Mouse (Mus musculus) G1E (cell line): ENCODE measurements at regions not wholly inside any gene's neighbourhood (a gene's known extent, or its start where the extent isn't known, plus 50 kb on each side); places are given as distances from the start of the nearest gene placed in this dataset.

Source experiments
- ATAC-seq: 2 replicates; pipeline ENCODE4 v1.8.0; 2016; ENCODE audit warnings: mild to moderate bottlenecking; ENCODE audit not compliant: insufficient number of reproducible peaks, poor library complexity, low FRiP score, severe bottlenecking; ENCODE audit errors: extremely low read depth
- DNase-seq: peaks from one replicate; pipeline ENCODE4 v3.0.0; 2012; ENCODE audit warnings: low spot score
- H3K27me3 ChIP-seq: 2 replicates; pipeline ENCODE4 v1.6.1; 2012; ENCODE audit warnings: mild to moderate bottlenecking, low read length, inconsistent platforms; ENCODE audit not compliant: insufficient read depth
- H3K36me3 ChIP-seq: replicated peaks from 2 replicates; pipeline ENCODE3; 2012; ENCODE audit warnings: mild to moderate bottlenecking, inconsistent platforms
- H3K4me1 ChIP-seq: 2 replicates; pipeline ENCODE4 v1.6.1; 2012; ENCODE audit warnings: low read depth, low read length, inconsistent platforms, mixed read lengths; ENCODE audit not compliant: insufficient read depth
- H3K4me3 ChIP-seq: 2 replicates; pipeline ENCODE4 v1.5.1; 2012; ENCODE audit warnings: low read depth, mild to moderate bottlenecking, inconsistent platforms, low read length, moderate library complexity, mixed read lengths
- H3K9me3 ChIP-seq: replicated peaks from 2 replicates; pipeline ENCODE4 v1.6.1; 2012; ENCODE audit warnings: inconsistent platforms
- CTCF ChIP-seq: IDR thresholded peaks from 2 replicates; pipeline ENCODE4 v1.5.1; 2012; ENCODE audit warnings: low read depth, low read length, inconsistent platforms, mixed read lengths
- GATA1 ChIP-seq: IDR thresholded peaks from 2 replicates; pipeline ENCODE4 v1.6.1; 2012; ENCODE audit warnings: borderline replicate concordance, low read length, inconsistent platforms, mixed read lengths
- GATA2 ChIP-seq: IDR thresholded peaks from 2 replicates; pipeline ENCODE4 v1.6.1; 2012; ENCODE audit warnings: low read depth, low read length, inconsistent platforms, borderline replicate concordance
- POLR2AphosphoS5 ChIP-seq: IDR thresholded peaks from 2 replicates; pipeline ENCODE4 v1.6.1; 2012; ENCODE audit warnings: low read depth, low read length, inconsistent platforms; ENCODE audit not compliant: insufficient replicate concordance
- TAL1 ChIP-seq: conservative IDR thresholded peaks from 2 replicates; pipeline ENCODE4 v1.6.1; 2012; ENCODE audit warnings: low read depth, low read length, inconsistent platforms, mixed read lengths

- no peaks in the 10 kb centered on the region for H3K36me3 ChIP-seq
- no peak for DNase-seq
- H3K4me3 ChIP-seq: no peak overlapping the region
- no peaks in the 10 kb centered on the region for H3K9me3 ChIP-seq
- H3K27me3 ChIP-seq: no peaks in the 10 kb centered on the region
- TF ChIP-seq CTCF (no peak), TAL1 (no peak), GATA2 (no peak)
- H3K4me1 ChIP-seq: peaks cover 17% of the 10 kb centered on the region
- no peak for ATAC-seq
Observed at GRCm38 (mm10) chr15:62180718-62181117, 1257.9 kb upstream of the A1bg start.

DNA sequence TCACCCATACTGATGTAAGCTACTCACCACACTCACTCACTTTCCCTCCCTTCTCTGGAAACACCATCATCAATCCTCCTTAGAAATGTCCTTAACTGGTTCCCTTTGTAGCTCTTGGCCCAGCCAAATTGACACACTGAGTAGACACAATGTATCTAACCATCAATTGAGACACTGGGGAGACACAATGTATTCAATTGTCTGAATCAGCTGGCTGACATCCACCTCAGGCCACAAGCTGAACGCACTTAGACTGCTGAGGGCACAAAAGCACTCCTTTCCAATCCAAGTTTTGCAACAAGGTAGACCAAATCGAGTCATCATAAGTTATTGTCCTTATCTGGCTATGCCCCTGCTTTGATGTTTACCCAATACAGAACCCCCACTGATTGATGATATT, 1257.0 kb upstream of the A1bg start:
- TF ChIP-seq GATA2: no peak
- no peak for TF ChIP-seq POLR2AphosphoS5
- TF ChIP-seq CTCF: no peak
- TF ChIP-seq TAL1: no peak
- TF ChIP-seq GATA1: no peak
- Histone ChIP-seq H3K4me1 (peaks cover 17% of the 10 kb centered on the region), H3K36me3 (no peaks in the 10 kb centered on the region), H3K27me3 (no peaks in the 10 kb centered on the region), H3K4me3 (no peak overlapping the region), H3K9me3 (no peaks in the 10 kb centered on the region)
- ATAC-seq (no peak), DNase-seq (no peak)

- Histone ChIP-seq H3K4me1 (peaks cover 21% of the 10 kb centered on the region), H3K4me3 (no peak overlapping the region)
Observed at GRCm38 (mm10) chr15:62178568-62178967, 1255.8 kb upstream of the A1bg start.

GRCm38 (mm10) chr15:62177768-62178410, 1255.1 kb upstream of the A1bg start:
- TF ChIP-seq POLR2AphosphoS5 (no peak), TAL1 (no peak), GATA1 (no peak), CTCF (no peak), GATA2 (no peak)
- Histone ChIP-seq H3K36me3 (no peaks in the 10 kb centered on the region), H3K4me1 (peaks cover 26% of the 10 kb centered on the region), H3K4me3 (no peak overlapping the region), H3K27me3 (no peaks in the 10 kb centered on the region), H3K9me3 (no peaks in the 10 kb centered on the region)
- ATAC-seq (no peak), DNase-seq (no peak)

More at GRCm38 (mm10) chr15:62178568-62178967, 1255.8 kb upstream of the A1bg start:
- H3K9me3 ChIP-seq: no peaks in the 10 kb centered on the region
- DNase-seq: no peak
- H3K27me3 ChIP-seq: no peaks in the 10 kb centered on the region
- TF ChIP-seq GATA2 (no peak), CTCF (no peak), TAL1 (no peak), GATA1 (no peak), POLR2AphosphoS5 (no peak)
- no peak for ATAC-seq
- no peaks in the 10 kb centered on the region for H3K36me3 ChIP-seq

GRCm38 (mm10) chr15:62176076-62176475, 1253.3 kb upstream of the A1bg start:
- ATAC-seq: no peak
- DNase-seq: no peak
- Histone ChIP-seq H3K36me3 (peaks cover 2% of the 10 kb centered on the region), H3K27me3 (no peaks in the 10 kb centered on the region), H3K4me3 (no peak overlapping the region), H3K9me3 (no peaks in the 10 kb centered on the region), H3K4me1 (peaks cover 30% of the 10 kb centered on the region)
- no peak for TF ChIP-seq TAL1

GRCm38 (mm10) chr15:62173633-62174543, 1251.1 kb upstream of the A1bg start:
- ATAC-seq: no peak
- Histone ChIP-seq H3K36me3 (peaks cover 2% of the 10 kb centered on the region), H3K4me1 (peaks cover 39% of the 10 kb centered on the region), H3K4me3 (no peak overlapping the region), H3K27me3 (no peaks in the 10 kb centered on the region), H3K9me3 (no peaks in the 10 kb centered on the region)
- DNase-seq: no peak
- TF ChIP-seq POLR2AphosphoS5 (no peak), GATA1 (no peak), CTCF (no peak)

GRCm38 (mm10) chr15:62171632-62172031, 1248.8 kb upstream of the A1bg start:
- Histone ChIP-seq H3K9me3 (no peaks in the 10 kb centered on the region), H3K36me3 (peaks cover 2% of the 10 kb centered on the region), H3K4me1 (peaks cover 41% of the 10 kb centered on the region), H3K27me3 (no peaks in the 10 kb centered on the region), H3K4me3 (no peak overlapping the region)
- DNase-seq (no peak), ATAC-seq (no peak)
- TF ChIP-seq GATA1 (no peak), POLR2AphosphoS5 (no peak), GATA2 (no peak), TAL1 (no peak), CTCF (no peak)
